ENCODE assay signal across 16 mouse cellular contexts in genomic region chr10:85291733-85292476, GRCm38 (mm10).
DNase-seq lines count a peak whose midpoint lies in the region; ATAC-seq lines count a peak whose summit lies in the region.
"Had no signal": no experiment of that assay in that cellular context is flagged by ENCODE, and none has a peak within 500 bp of the region (broad histone marks: within the 10 kb centered on the region; RNA-seq: fewer than 3 reads in every experiment).

No protein-coding gene starts in this region.

- H3K27ac ChIP-seq in forebrain, embryonic 15.5 days (replicated peaks), result peak overlapping the region; percentile 34
- no peak overlapping the region for H3K27ac ChIP-seq in hindbrain, embryonic 16.5 days (ENCODE audit: low read depth, low read length)
- H3K27ac ChIP-seq in neural tube, embryonic 14.5 days (ENCODE audit: low read depth, low read length), result no peak overlapping the region
- H3K27ac ChIP-seq: embryonic facial prominence, embryonic 10.5 days; liver, embryonic 12.5 days; macrophage had no signal

- H3K36me3 ChIP-seq in forebrain, embryonic 15.5 days, result no peaks in the 10 kb centered on the region
- H3K36me3 ChIP-seq in hindbrain, embryonic 16.5 days (ENCODE audit: control insufficient read depth, insufficient read depth, low read length), result no peaks in the 10 kb centered on the region
- H3K36me3 ChIP-seq in neural tube, embryonic 14.5 days (ENCODE audit: control insufficient read depth, insufficient read depth, low read length), result no peaks in the 10 kb centered on the region
- H3K36me3 ChIP-seq: embryonic facial prominence, embryonic 10.5 days; liver, embryonic 12.5 days had no signal

- WGBS in forebrain, embryonic 15.5 days, result 54% methylated on average over 5 of the region's 5 CpGs
- 75% methylated on average over 5 of the region's 5 CpGs for WGBS in hindbrain, embryonic 16.5 days
- 76% methylated on average over 5 of the region's 5 CpGs for WGBS in neural tube, embryonic 14.5 days

- peak; percentile 75 for ATAC-seq in forebrain, embryonic 15.5 days (replicated peaks)
- peak; percentile 72 for ATAC-seq in hindbrain, embryonic 16.5 days
- ATAC-seq in neural tube, embryonic 14.5 days (ENCODE audit: low read depth), result peak; percentile 73
- ATAC-seq: liver, embryonic 12.5 days had no signal

- H3K4me1 ChIP-seq in forebrain, embryonic 15.5 days, result peaks cover 18% of the 10 kb centered on the region
- H3K4me1 ChIP-seq in hindbrain, embryonic 16.5 days (ENCODE audit: control insufficient read depth, insufficient read depth, low read depth, low read length), result peaks cover 7% of the 10 kb centered on the region
- H3K4me1 ChIP-seq in neural tube, embryonic 14.5 days (ENCODE audit: control insufficient read depth, insufficient read depth, low read length), result 0 out of 2 replicates have a peak, but pooled peaks cover 6% of the 10 kb centered on the region
- H3K4me1 ChIP-seq: embryonic facial prominence, embryonic 10.5 days; liver, embryonic 12.5 days had no signal

- intact Hi-C loops in left cerebral cortex, postnatal 4 days (cut with DNase I), result no loop called here
- intact Hi-C loops in left cerebral cortex, postnatal 25 days (cut with DNase I), result no loop called here

- no peaks in the 10 kb centered on the region for H3K27me3 ChIP-seq in forebrain, embryonic 15.5 days
- no peaks in the 10 kb centered on the region for H3K27me3 ChIP-seq in hindbrain, embryonic 16.5 days (replicated peaks; ENCODE audit: control insufficient read depth, insufficient read depth, low read length)
- no peaks in the 10 kb centered on the region for H3K27me3 ChIP-seq in neural tube, embryonic 14.5 days (ENCODE audit: control insufficient read depth, insufficient read depth, low read length)
- H3K27me3 ChIP-seq: liver, embryonic 12.5 days had no signal

- DNase-seq in left cerebral cortex, postnatal 4 days, result peak; percentile 24
- DNase-seq in left cerebral cortex, postnatal 25 days (ENCODE audit: low spot score in 2 of 2), result no peak
- DNase-seq in layer of hippocampus, adult 9-11 months, result no peak
- DNase-seq in c-Kit-positive CD71-positive TER-119-positive erythroid progenitor cells, embryonic 14.5 days (ENCODE audit: low spot score), result no peak
- DNase-seq: gastrocnemius, postnatal 25 days; heart, postnatal 14 days; lung, embryonic 14.5 days; spleen, adult 18-20 months; thymus, adult 18-20 months had no signal

- no peaks in the 10 kb centered on the region for H3K9me3 ChIP-seq in forebrain, embryonic 15.5 days
- H3K9me3 ChIP-seq in hindbrain, embryonic 16.5 days (ENCODE audit: control insufficient read depth, low read length), result no peaks in the 10 kb centered on the region
- no peaks in the 10 kb centered on the region for H3K9me3 ChIP-seq in neural tube, embryonic 14.5 days (ENCODE audit: control insufficient read depth, low read length)
- H3K9me3 ChIP-seq: embryonic facial prominence, embryonic 10.5 days; liver, embryonic 12.5 days had no signal

- no peak overlapping the region for H3K4me2 ChIP-seq in forebrain, embryonic 15.5 days (replicated peaks)
- H3K4me2 ChIP-seq in hindbrain, embryonic 16.5 days (ENCODE audit: low read length), result no peak overlapping the region
- no peak overlapping the region for H3K4me2 ChIP-seq in neural tube, embryonic 14.5 days (ENCODE audit: low read depth, low read length)
- H3K4me2 ChIP-seq: heart, embryonic 11.5 days; liver, embryonic 12.5 days; lung, embryonic 14.5 days had no signal

- no peak overlapping the region for H3K4me3 ChIP-seq in forebrain, embryonic 15.5 days
- H3K4me3 ChIP-seq in hindbrain, embryonic 16.5 days (ENCODE audit: low read length), result no peak overlapping the region
- no peak overlapping the region for H3K4me3 ChIP-seq in neural tube, embryonic 14.5 days (ENCODE audit: low read depth, low read length)
- H3K4me3 ChIP-seq: embryonic facial prominence, embryonic 10.5 days; liver, embryonic 12.5 days had no signal

- no peak overlapping the region for H3K9ac ChIP-seq in forebrain, embryonic 15.5 days (replicated peaks)
- no peak overlapping the region for H3K9ac ChIP-seq in hindbrain, embryonic 16.5 days (ENCODE audit: low read depth, low read length)
- no peak overlapping the region for H3K9ac ChIP-seq in neural tube, embryonic 14.5 days (replicated peaks; ENCODE audit: low read depth, low read length)
- H3K9ac ChIP-seq: liver, embryonic 12.5 days; lung, embryonic 14.5 days had no signal
